Mouse (Mus musculus) C2C12 (cell line): ENCODE results near the gene Gm45837. TPM values are rescaled to one million over a fixed set of nuclear protein-coding genes. Genes with fewer than 3 reads are reported as not detected.

Experiments used
- H3K27me3 ChIP-seq: one replicate; pipeline ENCODE4 v1.6.1; 2011; ENCODE audit not compliant: control insufficient read depth, insufficient read depth, insufficient read length
- H3K36me3 ChIP-seq: one replicate; pipeline ENCODE4 v1.6.1; 2011; ENCODE audit not compliant: control insufficient read depth, insufficient read depth
- H3K4me3 ChIP-seq: one replicate; pipeline ENCODE4 v1.5.1; 2011; ENCODE audit warnings: mild to moderate bottlenecking, control low read depth; ENCODE audit not compliant: poor library complexity, insufficient read depth, severe bottlenecking
- H3K79me2 ChIP-seq: one replicate; pipeline ENCODE4 v1.6.1; 2011; ENCODE audit not compliant: control insufficient read depth, insufficient read depth
- H3K79me3 ChIP-seq: one replicate; pipeline ENCODE4 v1.6.1; 2011; ENCODE audit warnings: low read depth, control low read depth
- H3ac ChIP-seq: one replicate; pipeline ENCODE3; 2011; ENCODE audit warnings: low read depth; ENCODE audit not compliant: control insufficient read depth, insufficient read length
- CEBPB ChIP-seq: IDR thresholded peaks from one replicate; pipeline ENCODE4 v1.6.1; 2011; ENCODE audit warnings: low read depth, mild to moderate bottlenecking, control low read depth, moderate library complexity
- CTCF ChIP-seq: IDR thresholded peaks from one replicate; pipeline ENCODE4 v1.5.1; 2011; ENCODE audit not compliant: control insufficient read depth, insufficient read depth, insufficient read length
- FOSL1 ChIP-seq: IDR thresholded peaks from one replicate; pipeline ENCODE4 v1.8.0; 2011; ENCODE audit warnings: mild to moderate bottlenecking, low read length; ENCODE audit not compliant: poor library complexity, insufficient read depth, severe bottlenecking
- MAX ChIP-seq: IDR thresholded peaks from one replicate; pipeline ENCODE4 v1.6.1; 2011; ENCODE audit warnings: mild to moderate bottlenecking, control low read depth
- MYOD1 ChIP-seq: IDR thresholded peaks from one replicate; pipeline ENCODE4 v1.6.1; 2011; ENCODE audit warnings: low read depth; ENCODE audit not compliant: control insufficient read depth, insufficient read length
- MYOG ChIP-seq: IDR thresholded peaks from one replicate; pipeline ENCODE4 v1.6.1; 2011; ENCODE audit not compliant: control insufficient read depth, insufficient read length; ENCODE audit errors: extremely low read depth
- USF1 ChIP-seq: IDR thresholded peaks from one replicate; pipeline ENCODE4 v1.6.1; 2011; ENCODE audit warnings: low read depth, mild to moderate bottlenecking, control low read depth, moderate library complexity
- polyA plus RNA-seq: library from polyadenylated mRNA; unstranded; fragments of >200 nt; fragmentation: generic; extraction: Trizol; gene quantifications from one replicate; pipeline ENCODE4 v1.2.1, GENCODE M21; 2012; ENCODE audit warnings: missing spikeins

The Gm45837 gene
- polyA plus RNA-seq, 1 experiment, result not detected

DNA sequence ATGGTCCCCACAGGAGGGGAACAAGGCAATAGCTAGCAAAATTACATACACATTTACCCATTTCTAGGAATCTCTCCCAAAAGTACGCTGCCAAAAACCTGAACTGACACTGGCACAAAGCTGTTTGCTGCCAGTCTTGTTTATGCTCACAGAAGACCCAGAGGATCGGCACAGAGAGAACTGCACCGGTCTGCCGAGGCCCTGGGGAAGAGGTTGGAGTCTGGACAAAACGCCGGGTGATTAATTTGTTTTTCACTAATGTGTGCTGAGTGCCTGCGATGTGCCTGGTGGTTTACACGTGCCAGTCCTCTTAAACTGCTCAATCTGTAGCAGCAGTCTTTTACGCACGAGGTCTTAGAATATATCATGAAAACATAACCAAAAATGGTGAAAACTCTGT, 124.4 kb downstream of the Gm45837 start:
- Histone ChIP-seq H3K36me3 (no peaks in the 10 kb centered on the region), H3K79me2 (no peaks in the 10 kb centered on the region), H3K79me3 (no peaks in the 10 kb centered on the region), H3K4me3 (no peak overlapping the region), H3K27me3 (peaks cover 10% of the 10 kb centered on the region), H3ac (no peak overlapping the region)
- TF ChIP-seq CEBPB, result no peak
- no peak for TF ChIP-seq MYOD1
- TF ChIP-seq MAX, result no peak
- TF ChIP-seq USF1, result no peak
- no peak for TF ChIP-seq FOSL1
- TF ChIP-seq MYOG, result no peak
- no peak for TF ChIP-seq CTCF

DNA sequence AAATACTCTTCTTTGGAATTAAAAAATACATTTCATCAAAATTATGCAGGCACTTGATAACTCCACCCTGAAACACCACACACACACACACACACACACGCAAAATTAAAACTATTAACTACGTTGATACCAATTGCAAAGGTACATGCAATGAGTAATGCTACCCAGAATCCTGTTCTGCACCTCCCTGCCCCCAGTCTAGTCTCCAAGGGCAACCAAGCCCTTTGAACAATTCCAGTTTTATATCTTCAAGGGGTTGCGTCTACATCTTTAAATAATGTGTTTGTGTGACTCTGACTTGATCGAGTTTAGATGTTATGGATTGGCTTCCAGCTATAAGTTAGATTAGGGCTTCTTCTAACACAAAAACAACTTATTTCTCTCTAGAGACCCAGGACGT, 124.8 kb downstream of the Gm45837 start:
- H3K27me3 ChIP-seq, result peaks cover 10% of the 10 kb centered on the region
- no peaks in the 10 kb centered on the region for H3K36me3 ChIP-seq
- no peak overlapping the region for H3ac ChIP-seq
- H3K4me3 ChIP-seq, result no peak overlapping the region
- no peaks in the 10 kb centered on the region for H3K79me3 ChIP-seq
- TF ChIP-seq MYOD1 (no peak), USF1 (no peak), MAX (no peak)
- H3K79me2 ChIP-seq, result no peaks in the 10 kb centered on the region

DNA sequence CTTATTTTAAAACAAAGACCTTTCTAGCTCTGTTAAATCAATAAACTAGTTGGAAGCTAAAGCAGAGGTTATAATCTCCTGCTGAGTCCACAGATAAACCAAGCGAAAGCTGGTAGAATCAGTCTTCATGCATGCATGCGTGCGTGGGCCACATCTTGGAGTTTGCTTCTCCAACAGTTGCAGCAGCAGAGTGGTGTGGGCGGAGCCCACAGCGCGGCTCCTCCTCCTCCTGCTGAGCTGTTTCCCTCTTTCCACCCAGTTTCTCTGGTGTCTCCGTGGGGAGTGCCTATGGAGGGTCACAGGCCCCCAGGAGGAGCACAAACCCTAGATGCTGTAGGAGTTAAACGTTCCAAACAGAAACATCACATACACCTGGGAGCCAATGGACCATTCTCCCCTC, 126.9 kb downstream of the Gm45837 start:
- H3K79me3 ChIP-seq, result no peaks in the 10 kb centered on the region
- no peak for TF ChIP-seq USF1
- no peak for TF ChIP-seq MAX
- TF ChIP-seq MYOG, result no peak
- no peak for TF ChIP-seq FOSL1
- no peak for TF ChIP-seq CEBPB
- no peak for TF ChIP-seq MYOD1
- TF ChIP-seq CTCF, result no peak
- H3K36me3 ChIP-seq, result no peaks in the 10 kb centered on the region
- H3K4me3 ChIP-seq, result no peak overlapping the region
- no peaks in the 10 kb centered on the region for H3K79me2 ChIP-seq
- peaks cover 6% of the 10 kb centered on the region for H3K27me3 ChIP-seq
- H3ac ChIP-seq, result no peak overlapping the region

DNA sequence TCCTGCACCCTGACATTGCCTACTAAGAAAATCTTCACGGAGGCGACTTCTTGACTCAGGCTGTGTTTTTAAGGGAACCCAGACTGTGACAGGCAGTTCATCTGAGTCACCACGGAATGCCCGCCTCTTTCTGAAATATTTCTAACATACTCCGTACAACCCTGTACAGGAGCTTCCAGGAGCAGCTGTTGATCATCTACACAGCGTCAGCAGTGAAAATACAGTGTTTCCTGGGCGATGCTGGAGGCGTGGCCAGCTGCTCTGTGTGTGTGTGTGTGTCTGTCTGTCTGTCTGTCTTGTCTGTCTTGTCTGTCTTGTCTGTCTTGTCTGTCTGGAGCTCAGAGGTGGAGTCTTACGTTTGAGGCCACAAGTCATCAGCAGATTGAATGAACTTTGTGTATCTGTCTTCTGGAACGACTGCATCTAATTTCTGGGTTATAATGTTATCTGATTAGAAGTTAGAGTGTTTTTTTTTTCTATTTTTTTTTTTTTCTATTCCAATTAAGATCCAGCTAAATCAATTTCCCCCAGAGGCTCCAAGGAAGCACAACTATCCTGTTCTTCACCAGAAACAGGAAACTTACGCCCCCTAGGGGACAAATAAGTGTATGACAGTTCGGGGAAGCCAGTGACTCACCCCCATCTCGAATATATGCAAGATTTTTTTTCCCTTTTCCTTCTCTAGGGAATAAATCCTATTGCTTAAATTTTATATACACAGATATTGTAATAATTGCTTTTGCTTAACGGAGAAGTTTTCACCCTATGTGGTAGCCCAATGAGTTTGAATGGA, 127.7 kb downstream of the Gm45837 start:
- H3K4me3 ChIP-seq, result no peak overlapping the region
- TF ChIP-seq MYOD1, result no peak
- TF ChIP-seq USF1, result no peak
- no peak for TF ChIP-seq CTCF
- TF ChIP-seq MAX, result no peak
- no peaks in the 10 kb centered on the region for H3K79me3 ChIP-seq
- H3K27me3 ChIP-seq, result peaks cover 7% of the 10 kb centered on the region
- no peak overlapping the region for H3ac ChIP-seq
- no peaks in the 10 kb centered on the region for H3K36me3 ChIP-seq
- no peaks in the 10 kb centered on the region for H3K79me2 ChIP-seq

DNA sequence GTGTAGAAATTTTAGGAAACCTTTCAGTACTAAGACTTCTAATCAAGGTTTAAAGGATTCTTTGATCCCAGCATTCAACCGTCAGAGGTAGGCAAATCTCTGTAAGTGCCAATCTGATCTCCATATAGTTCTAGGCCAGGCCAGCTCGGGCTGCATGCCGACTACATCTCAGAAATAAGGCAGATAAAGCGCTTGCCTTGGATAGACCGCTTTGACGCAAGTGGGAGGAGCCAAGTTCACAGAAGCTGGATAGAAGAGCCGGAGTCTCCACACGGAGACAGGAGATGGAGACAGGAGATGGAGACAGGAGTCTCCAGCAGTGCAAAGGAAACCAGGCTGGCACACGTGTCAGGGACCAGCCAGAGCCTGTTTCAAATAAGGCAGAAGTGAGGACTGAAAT, 129.1 kb downstream of the Gm45837 start:
- Histone ChIP-seq H3ac (no peak overlapping the region), H3K4me3 (no peak overlapping the region), H3K27me3 (peaks cover 5% of the 10 kb centered on the region), H3K79me2 (no peaks in the 10 kb centered on the region), H3K79me3 (no peaks in the 10 kb centered on the region), H3K36me3 (no peaks in the 10 kb centered on the region)
- TF ChIP-seq USF1, result no peak
- no peak for TF ChIP-seq CEBPB
- no peak for TF ChIP-seq MYOG
- TF ChIP-seq MYOD1, result no peak
- no peak for TF ChIP-seq CTCF

DNA sequence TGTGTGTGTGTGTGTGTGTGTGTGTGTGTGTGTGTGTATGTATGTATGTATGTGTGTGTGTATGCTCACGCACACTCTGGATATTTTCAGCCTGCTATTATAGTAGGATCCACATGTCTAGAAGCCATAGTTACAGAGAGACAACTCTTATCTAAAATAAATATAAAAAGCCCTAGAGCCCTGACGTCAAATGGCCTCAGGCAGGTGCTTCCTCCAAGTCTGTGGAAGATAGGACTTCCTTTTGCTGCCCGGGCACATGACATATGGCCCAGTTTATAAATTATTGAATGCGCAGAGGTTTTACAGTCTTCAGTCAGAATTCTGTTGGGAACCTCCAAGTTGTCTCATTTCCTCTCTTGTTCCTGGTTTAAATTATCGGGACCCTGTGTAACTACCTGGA, 130.0 kb downstream of the Gm45837 start:
- Histone ChIP-seq H3K36me3 (no peaks in the 10 kb centered on the region), H3ac (no peak overlapping the region), H3K4me3 (no peak overlapping the region), H3K79me2 (no peaks in the 10 kb centered on the region), H3K79me3 (no peaks in the 10 kb centered on the region), H3K27me3 (peaks cover 5% of the 10 kb centered on the region)
- TF ChIP-seq CTCF (no peak), MYOD1 (no peak), MAX (no peak), MYOG (no peak), CEBPB (no peak), FOSL1 (no peak), USF1 (no peak)
